Mouse (Mus musculus): Measurements from ENCODE around the gene Gnas.

GRCm38 (mm10) chr2:174307903-174308302, 23.8 kb downstream of the Gnas start:
- TF ChIP-seq POLR2A (IDR thresholded peaks at IDR 0.05; ENCODE audit: control insufficient read depth, low read depth, low read length) (no peak), CTCF (IDR thresholded peaks at IDR 0.05; ENCODE audit: control insufficient read depth, insufficient read depth, insufficient replicate concordance, low read depth, low read length) (no peak)
